Mouse (Mus musculus): Measurements from ENCODE around the gene Olfr235. TPM values are rescaled to one million over a fixed set of nuclear protein-coding genes. Genes with fewer than 3 reads are reported as not detected.

Gene Olfr235
- polyA plus RNA-seq (2014; fragmentation: Illumina TruSeq; extraction: RNeasy Lipid Tissue Mini Kit (QIAGEN cat#74804); ENCODE audit: low read depth, low replicate concordance): not detected

GRCm38 (mm10) chr19:12260732-12261131, at the start of gene Olfr235:
Gene Olfr235, plus strand, starts transcription at chr19:12261032.

GRCm38 (mm10) chr19:12232496-12232895, 28.3 kb upstream of the Olfr235 start, which contains the start of gene Olfr1432:
Gene Olfr1432, minus strand, starts transcription at chr19:12232596.

DNA sequence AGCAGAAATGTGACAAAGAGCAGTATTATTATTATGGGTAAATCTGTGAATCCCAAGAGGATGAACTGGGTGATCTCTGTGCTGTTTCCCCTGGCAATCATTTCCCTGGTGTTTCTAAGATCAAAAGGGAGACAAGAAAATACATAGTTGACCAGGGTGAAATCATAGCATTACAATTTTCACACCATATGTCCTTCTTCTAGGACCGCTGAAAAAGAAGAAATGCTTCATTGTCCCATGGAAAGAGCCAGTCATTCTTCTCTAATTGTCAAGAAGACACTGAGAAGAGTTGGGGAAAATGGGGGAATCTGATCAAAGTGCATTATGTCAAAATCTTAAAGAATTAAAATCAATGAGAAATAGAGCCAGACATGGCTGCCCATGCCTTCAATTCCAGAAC, 19.3 kb upstream of the Olfr235 start, which contains the start of gene Olfr262:
TSS of gene Olfr262 (minus strand) at position 101 of the 400 bp plus-strand sequence.

GRCm38 (mm10) chr19:12279554-12279953, 18.7 kb downstream of the Olfr235 start, which contains the start of gene Olfr1434:
Gene Olfr1434, plus strand, starts transcription at chr19:12279854.

DNA sequence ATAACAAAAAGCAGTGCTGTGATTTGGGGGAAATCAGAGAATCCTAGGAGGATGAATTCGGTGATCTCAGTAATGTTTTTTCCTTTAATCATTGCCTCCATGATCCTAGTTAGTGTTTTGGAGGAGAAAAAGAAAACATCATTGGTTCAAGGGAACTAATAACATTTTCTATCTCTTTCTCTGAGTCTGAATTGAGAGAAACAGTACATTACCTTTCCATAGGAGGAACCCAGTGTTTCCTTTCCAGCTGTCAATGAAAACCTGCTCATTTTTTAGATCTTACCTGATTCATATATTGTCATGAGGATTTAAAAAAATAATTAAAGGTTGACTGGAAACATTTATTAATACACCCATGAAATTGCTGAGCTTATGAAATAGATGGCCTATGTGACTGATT, 38.2 kb downstream of the Olfr235 start, which contains the start of gene Olfr1436:
TSS of gene Olfr1436 (minus strand) at position 101 of the 400 bp plus-strand sequence.

Other genes with a start within 250 kb of the Olfr235 start
- not detected for gene Olfr1423, start 219.7 kb upstream of the Olfr235 start, polyA plus RNA-seq (2014; fragmentation: Illumina TruSeq; extraction: RNeasy Lipid Tissue Mini Kit (QIAGEN cat#74804); ENCODE audit: low read depth, low replicate concordance)
- gene Olfr1424, start 198.3 kb upstream of the Olfr235 start, polyA plus RNA-seq (2014; fragmentation: Illumina TruSeq; extraction: RNeasy Lipid Tissue Mini Kit (QIAGEN cat#74804); ENCODE audit: low read depth, low replicate concordance): not detected
- not detected for gene Olfr1425, start 183.3 kb upstream of the Olfr235 start, polyA plus RNA-seq (2014; fragmentation: Illumina TruSeq; extraction: RNeasy Lipid Tissue Mini Kit (QIAGEN cat#74804); ENCODE audit: low read depth, low replicate concordance)
- not detected for gene Olfr1426, start 169.0 kb upstream of the Olfr235 start, polyA plus RNA-seq (2014; fragmentation: Illumina TruSeq; extraction: RNeasy Lipid Tissue Mini Kit (QIAGEN cat#74804); ENCODE audit: low read depth, low replicate concordance)
- not detected for gene Olfr1427, start 157.7 kb upstream of the Olfr235 start, polyA plus RNA-seq (2014; fragmentation: Illumina TruSeq; extraction: RNeasy Lipid Tissue Mini Kit (QIAGEN cat#74804); ENCODE audit: low read depth, low replicate concordance)
- not detected for gene Olfr1428, start 145.1 kb upstream of the Olfr235 start, polyA plus RNA-seq (2014; fragmentation: Illumina TruSeq; extraction: RNeasy Lipid Tissue Mini Kit (QIAGEN cat#74804); ENCODE audit: low read depth, low replicate concordance)
- gene Olfr76, start 137.8 kb upstream of the Olfr235 start, polyA plus RNA-seq (2014; fragmentation: Illumina TruSeq; extraction: RNeasy Lipid Tissue Mini Kit (QIAGEN cat#74804); ENCODE audit: low read depth, low replicate concordance): not detected
- not detected for gene Olfr1555-ps1, start 90.9 kb upstream of the Olfr235 start, polyA plus RNA-seq (2014; fragmentation: Illumina TruSeq; extraction: RNeasy Lipid Tissue Mini Kit (QIAGEN cat#74804); ENCODE audit: low read depth, low replicate concordance)
- not detected for gene Olfr1431, start 60.4 kb upstream of the Olfr235 start, polyA plus RNA-seq (2014; fragmentation: Illumina TruSeq; extraction: RNeasy Lipid Tissue Mini Kit (QIAGEN cat#74804); ENCODE audit: low read depth, low replicate concordance)
- gene Olfr1432, start 28.4 kb upstream of the Olfr235 start, polyA plus RNA-seq (2014; fragmentation: Illumina TruSeq; extraction: RNeasy Lipid Tissue Mini Kit (QIAGEN cat#74804); ENCODE audit: low read depth, low replicate concordance): not detected
- gene Olfr262, start 19.4 kb upstream of the Olfr235 start, polyA plus RNA-seq (2014; fragmentation: Illumina TruSeq; extraction: RNeasy Lipid Tissue Mini Kit (QIAGEN cat#74804); ENCODE audit: low read depth, low replicate concordance): not detected
- gene Olfr1434, start 18.8 kb downstream of the Olfr235 start, polyA plus RNA-seq (2014; fragmentation: Illumina TruSeq; extraction: RNeasy Lipid Tissue Mini Kit (QIAGEN cat#74804); ENCODE audit: low read depth, low replicate concordance): not detected
- gene Olfr1436, start 38.1 kb downstream of the Olfr235 start, polyA plus RNA-seq (2014; fragmentation: Illumina TruSeq; extraction: RNeasy Lipid Tissue Mini Kit (QIAGEN cat#74804); ENCODE audit: low read depth, low replicate concordance): not detected
- gene Olfr1437, start 64.1 kb downstream of the Olfr235 start, polyA plus RNA-seq (2014; fragmentation: Illumina TruSeq; extraction: RNeasy Lipid Tissue Mini Kit (QIAGEN cat#74804); ENCODE audit: low read depth, low replicate concordance): not detected
- not detected for gene Olfr1438-ps1, start 74.9 kb downstream of the Olfr235 start, polyA plus RNA-seq (2014; fragmentation: Illumina TruSeq; extraction: RNeasy Lipid Tissue Mini Kit (QIAGEN cat#74804); ENCODE audit: low read depth, low replicate concordance)
- not detected for gene Olfr1440, start 126.2 kb downstream of the Olfr235 start, polyA plus RNA-seq (2014; fragmentation: Illumina TruSeq; extraction: RNeasy Lipid Tissue Mini Kit (QIAGEN cat#74804); ENCODE audit: low read depth, low replicate concordance)
- not detected for gene Olfr1441, start 156.4 kb downstream of the Olfr235 start, polyA plus RNA-seq (2014; fragmentation: Illumina TruSeq; extraction: RNeasy Lipid Tissue Mini Kit (QIAGEN cat#74804); ENCODE audit: low read depth, low replicate concordance)
- gene Pfpl, start 166.9 kb downstream of the Olfr235 start, polyA plus RNA-seq (2014; fragmentation: Illumina TruSeq; extraction: RNeasy Lipid Tissue Mini Kit (QIAGEN cat#74804); ENCODE audit: low read depth, low replicate concordance): not detected
- gene Mpeg1, start 199.7 kb downstream of the Olfr235 start, polyA plus RNA-seq (2014; fragmentation: Illumina TruSeq; extraction: RNeasy Lipid Tissue Mini Kit (QIAGEN cat#74804); ENCODE audit: low read depth, low replicate concordance): 3.8 TPM
- gene Dtx4, start 240.4 kb downstream of the Olfr235 start, polyA plus RNA-seq (2014; fragmentation: Illumina TruSeq; extraction: RNeasy Lipid Tissue Mini Kit (QIAGEN cat#74804); ENCODE audit: low read depth, low replicate concordance): 5.4 TPM

All from heart, adult 10 weeks (tissue).